Mouse (Mus musculus) hindbrain, embryonic 11.5 days (tissue): ENCODE measurements around the gene Gm20388. TPM values are rescaled to one million over a fixed set of nuclear protein-coding genes. Genes with fewer than 3 reads are reported as not detected.

Source experiments
- ATAC-seq: fragments of 200-750 bp; cut with Nextera tagmentation; 2 replicates; pipeline ENCODE4 v1.8.0; 2017; ENCODE audit warnings: mild to moderate bottlenecking, moderate TSS enrichment, moderate library complexity; ENCODE audit not compliant: low FRiP score
- DNase-seq: peaks from one replicate; pipeline ENCODE4 v3.0.0-alpha.2; 2015; ENCODE audit warnings: low spot score
- H3K27ac ChIP-seq: fragments of 300-500 bp; sonication (generic); 2 replicates; pipeline ENCODE4 v1.5.1; 2014; ENCODE audit warnings: mild to moderate bottlenecking, low read depth, low read length
- H3K27me3 ChIP-seq: fragments of 300-500 bp; sonication (generic); 2 replicates; pipeline ENCODE4 v1.6.1; 2014; ENCODE audit warnings: mild to moderate bottlenecking, low read length, moderate library complexity, mixed read lengths; ENCODE audit not compliant: control insufficient read depth, insufficient read depth
- H3K36me3 ChIP-seq: fragments of 300-500 bp; sonication (generic); 2 replicates; pipeline ENCODE4 v1.6.1; 2014; ENCODE audit warnings: mild to moderate bottlenecking, low read length, moderate library complexity, mixed read lengths; ENCODE audit not compliant: control insufficient read depth, insufficient read depth
- H3K4me1 ChIP-seq: fragments of 300-500 bp; sonication (generic); replicated peaks from 2 replicates; pipeline ENCODE4 v1.6.1; 2014; ENCODE audit warnings: low read length, mixed read lengths; ENCODE audit not compliant: control insufficient read depth, insufficient read depth
- H3K4me2 ChIP-seq: fragments of 300-500 bp; sonication (generic); replicated peaks from 2 replicates; pipeline ENCODE4 v1.6.1; 2014; ENCODE audit warnings: mild to moderate bottlenecking, low read depth, low read length
- H3K4me3 ChIP-seq: fragments of 300-500 bp; sonication (generic); 2 replicates; pipeline ENCODE4 v1.5.1; 2014; ENCODE audit warnings: low read depth, low read length
- H3K9ac ChIP-seq: fragments of 300-500 bp; sonication (generic); 2 replicates; pipeline ENCODE4 v1.6.1; 2014; ENCODE audit warnings: low read depth, low read length
- H3K9me3 ChIP-seq: fragments of 300-500 bp; sonication (generic); 2 replicates; pipeline ENCODE4 v1.6.1; 2016; ENCODE audit warnings: low read length; ENCODE audit not compliant: control insufficient read depth
- WGBS: fragments of 180-500 bp; shearing (Covaris S2); extraction: QIAGEN DNeasy Blood & Tissue Kit; methylation state at CpG from one replicate; pipeline ENCODE4 v1.1.7; 2014; 5-methylcytosine and 5-hydroxymethylcytosine counted together
- polyA plus RNA-seq: library from polyadenylated mRNA; unstranded; fragments of >200 nt; fragmentation: Nextera tagmentation; extraction: Ambion mirVana; gene quantifications from 2 replicates; pipeline ENCODE4 v1.2.1, GENCODE M21; 2014

The Gm20388 gene
- polyA plus RNA-seq, 1 experiment from 2014 or later, result 11.8 TPM

DNA sequence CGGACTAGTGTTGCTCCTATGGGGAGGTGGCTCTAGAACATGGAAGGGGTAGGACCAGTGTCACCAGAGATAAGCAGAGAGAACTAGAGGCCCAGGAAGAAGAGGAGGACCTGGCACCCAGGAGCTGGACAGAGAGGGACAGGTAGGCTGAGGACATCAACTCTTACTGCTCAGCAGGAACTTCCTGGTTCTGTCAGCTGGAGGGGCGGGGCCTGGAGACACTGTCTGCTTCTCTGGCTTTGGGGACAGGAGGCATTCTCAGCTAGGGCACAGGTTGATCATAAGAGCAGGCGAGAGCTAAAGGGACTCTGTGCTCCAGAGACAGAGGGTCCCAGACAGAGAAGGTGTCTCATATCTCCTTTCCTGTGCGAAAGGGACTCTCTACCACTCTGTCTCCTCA, 2238.4 kb downstream of the Gm20388 start:
- no peaks in the 10 kb centered on the region for H3K27me3 ChIP-seq
- H3K9ac ChIP-seq, result no peak overlapping the region
- 79% methylated on average over 4 of the region's 4 CpGs for WGBS

DNA sequence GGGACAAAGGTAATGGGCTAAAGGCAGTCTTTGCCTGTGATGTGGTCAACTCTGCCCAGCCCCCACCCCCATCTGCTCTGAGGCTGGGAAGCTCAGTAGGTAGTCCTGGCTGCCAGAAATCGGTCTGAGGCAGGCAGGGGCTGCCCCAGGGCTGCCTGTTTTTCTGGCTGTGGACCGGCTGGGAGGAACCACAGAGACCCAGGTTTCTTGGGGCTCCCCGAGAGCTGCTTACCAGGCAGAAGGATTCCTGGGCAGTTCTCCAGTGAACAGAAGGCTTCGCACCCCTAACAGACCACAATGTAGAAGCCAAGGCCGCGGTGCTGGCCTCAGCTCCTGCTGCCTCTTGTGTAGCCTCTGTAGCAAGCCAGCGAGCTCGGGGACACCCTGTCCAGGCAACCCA, 2239.0 kb downstream of the Gm20388 start:
- H3K9me3 ChIP-seq, result no peaks in the 10 kb centered on the region
- no peak overlapping the region for H3K4me3 ChIP-seq
- 87% methylated on average over 8 of the region's 8 CpGs for WGBS
- no peaks in the 10 kb centered on the region for H3K27me3 ChIP-seq
- no peak overlapping the region for H3K27ac ChIP-seq
- DNase-seq (no peak), ATAC-seq (no peak)
- no peaks in the 10 kb centered on the region for H3K4me1 ChIP-seq
- no peaks in the 10 kb centered on the region for H3K36me3 ChIP-seq
- no peak overlapping the region for H3K4me2 ChIP-seq
- no peak overlapping the region for H3K9ac ChIP-seq

More for the DNA sequence above, 2238.4 kb downstream of the Gm20388 start:
- no peaks in the 10 kb centered on the region for H3K9me3 ChIP-seq
- no peak for ATAC-seq
- H3K4me2 ChIP-seq, result no peak overlapping the region
- H3K4me3 ChIP-seq, result no peak overlapping the region
- no peak overlapping the region for H3K27ac ChIP-seq
- H3K36me3 ChIP-seq, result no peaks in the 10 kb centered on the region
- DNase-seq, result no peak
- no peaks in the 10 kb centered on the region for H3K4me1 ChIP-seq

DNA sequence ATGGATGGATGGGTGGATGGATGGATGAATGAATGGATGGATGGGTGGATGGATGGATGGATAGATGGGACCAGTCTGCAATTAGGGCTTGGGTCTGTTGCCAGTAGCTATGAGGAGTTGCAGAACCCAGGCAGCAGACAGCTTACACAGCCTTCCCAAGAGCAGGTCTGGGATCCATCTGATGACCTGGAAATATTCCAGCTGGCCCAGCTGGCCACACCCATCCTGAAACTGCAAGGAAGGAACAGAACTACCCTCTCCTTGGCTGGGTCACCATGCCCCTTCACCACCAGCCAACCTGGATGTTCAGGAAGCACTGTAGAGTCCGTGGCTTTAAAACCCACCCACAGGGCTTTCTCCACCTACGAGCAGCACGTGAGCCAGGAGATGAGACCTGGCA, 2240.9 kb downstream of the Gm20388 start:
- DNase-seq (no peak), ATAC-seq (no peak)
- 88% methylated on average over 3 of the region's 3 CpGs for WGBS
- Histone ChIP-seq H3K4me3 (no peak overlapping the region), H3K9ac (no peak overlapping the region), H3K27ac (no peak overlapping the region), H3K4me1 (0 out of 2 replicates have a peak, but pooled peaks cover 2% of the 10 kb centered on the region), H3K4me2 (no peak overlapping the region), H3K9me3 (no peaks in the 10 kb centered on the region), H3K27me3 (no peaks in the 10 kb centered on the region), H3K36me3 (no peaks in the 10 kb centered on the region)

DNA sequence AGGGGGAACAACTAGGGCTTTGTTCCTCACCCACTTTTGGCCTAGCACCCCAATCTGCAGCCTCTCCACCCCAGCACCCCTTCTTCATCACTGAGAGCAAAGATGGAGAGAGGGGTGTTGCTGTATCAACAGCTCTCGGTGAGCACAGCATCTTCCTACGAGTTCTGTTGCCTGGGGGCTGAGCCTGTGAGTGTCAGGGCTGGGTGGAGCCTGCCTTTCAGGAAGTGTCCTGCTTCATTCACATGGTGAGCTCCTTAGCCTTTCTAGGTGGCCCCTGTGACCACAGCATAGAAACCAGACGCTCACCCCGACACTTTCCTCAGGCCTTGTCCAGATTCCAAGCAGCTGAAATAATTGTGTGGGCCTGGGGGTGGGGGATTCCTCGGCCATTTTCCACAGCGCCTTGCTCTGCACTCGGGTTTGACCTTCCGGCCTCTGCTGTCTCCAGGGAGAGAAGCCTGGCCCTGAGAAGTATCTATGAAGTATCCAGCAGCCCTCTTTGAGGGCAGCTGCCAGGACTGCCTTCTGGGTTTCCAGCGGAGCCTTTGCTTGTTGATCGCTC, 2244.5 kb downstream of the Gm20388 start:
- WGBS, result 13% methylated on average over 10 of the region's 10 CpGs
- no peaks in the 10 kb centered on the region for H3K9me3 ChIP-seq
- H3K27ac ChIP-seq, result no peak overlapping the region
- DNase-seq, result peak; percentile 28
- ATAC-seq, result no peak
- H3K9ac ChIP-seq, result no peak overlapping the region
- H3K4me2 ChIP-seq, result no peak overlapping the region
- H3K4me3 ChIP-seq, result no peak overlapping the region
- no peaks in the 10 kb centered on the region for H3K27me3 ChIP-seq
- H3K4me1 ChIP-seq, result 0 out of 2 replicates have a peak, but pooled peaks cover 2% of the 10 kb centered on the region
- H3K36me3 ChIP-seq, result no peaks in the 10 kb centered on the region

DNA sequence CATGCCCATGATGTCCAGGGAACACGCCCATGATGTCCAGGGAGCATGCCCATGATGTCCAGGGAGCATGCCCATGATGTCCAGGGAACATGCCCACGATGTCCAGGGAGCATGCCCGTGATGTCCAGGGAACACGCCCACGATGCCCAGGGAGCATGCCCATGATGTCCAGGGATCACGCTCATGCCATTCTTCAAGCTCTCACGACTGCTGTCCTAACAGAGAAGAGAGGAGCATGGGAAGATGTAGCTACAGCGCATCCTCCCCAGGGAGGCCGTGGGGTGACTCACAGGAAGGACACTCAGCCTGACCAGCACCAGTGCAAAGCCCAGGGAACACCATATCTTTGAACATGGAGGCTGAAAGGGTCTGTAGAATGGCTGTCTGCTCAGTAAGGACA, 2245.3 kb downstream of the Gm20388 start:
- 94% methylated on average over 9 of the region's 9 CpGs for WGBS
- ATAC-seq (no peak), DNase-seq (no peak)
- Histone ChIP-seq H3K27me3 (no peaks in the 10 kb centered on the region), H3K4me1 (0 out of 2 replicates have a peak, but pooled peaks cover 2% of the 10 kb centered on the region), H3K9ac (no peak overlapping the region), H3K4me2 (no peak overlapping the region), H3K27ac (no peak overlapping the region), H3K4me3 (no peak overlapping the region), H3K9me3 (no peaks in the 10 kb centered on the region), H3K36me3 (no peaks in the 10 kb centered on the region)

DNA sequence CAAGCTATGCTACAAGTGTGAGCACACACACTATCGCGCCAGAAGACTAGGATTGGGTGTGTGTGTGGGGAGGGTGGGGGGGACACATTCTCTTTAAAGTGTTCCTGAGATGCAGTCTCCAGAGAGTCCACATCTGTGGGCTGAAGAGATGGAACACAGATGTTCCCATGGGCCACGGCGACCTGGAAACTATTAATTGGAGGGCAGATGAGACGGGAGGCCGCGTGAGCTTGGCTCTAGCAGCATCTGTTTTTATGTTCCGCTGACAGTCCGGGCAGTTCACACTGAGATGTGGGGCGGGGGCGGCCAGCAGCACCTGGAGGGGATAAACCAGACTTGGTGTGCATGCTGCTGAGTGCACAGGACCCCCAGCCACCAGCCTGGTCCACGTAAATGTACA, 2247.0 kb downstream of the Gm20388 start:
- H3K36me3 ChIP-seq, result no peaks in the 10 kb centered on the region
- WGBS, result 71% methylated on average over 12 of the region's 12 CpGs
- no peak overlapping the region for H3K27ac ChIP-seq
- H3K27me3 ChIP-seq, result no peaks in the 10 kb centered on the region
- no peak overlapping the region for H3K9ac ChIP-seq
- H3K4me3 ChIP-seq, result no peak overlapping the region
- no peaks in the 10 kb centered on the region for H3K9me3 ChIP-seq
- 0 out of 2 replicates have a peak, but pooled peaks cover 2% of the 10 kb centered on the region for H3K4me1 ChIP-seq
- ATAC-seq, result no peak
- no peak for DNase-seq
- no peak overlapping the region for H3K4me2 ChIP-seq

DNA sequence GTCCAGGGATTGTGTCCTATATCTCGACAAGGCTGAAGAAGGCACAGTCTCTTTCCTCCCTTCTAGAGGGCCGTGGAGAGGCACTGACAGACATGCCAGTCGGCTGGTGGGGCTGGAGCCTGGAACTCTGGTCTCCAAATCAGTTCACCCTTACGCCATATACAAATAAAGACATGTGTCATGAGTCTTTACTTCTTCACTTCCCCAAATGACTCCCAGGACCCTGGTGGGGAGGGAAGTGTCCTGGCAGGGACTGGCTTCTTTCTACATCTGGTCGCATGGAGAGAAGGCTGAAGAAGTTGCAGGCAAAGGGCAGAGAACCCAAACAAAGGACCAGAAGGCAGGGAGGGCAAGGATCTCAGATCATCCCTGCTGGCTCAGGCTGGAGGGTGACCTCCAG, 2249.5 kb downstream of the Gm20388 start:
- WGBS, result 85% methylated on average over 5 of the region's 5 CpGs
- H3K9ac ChIP-seq, result no peak overlapping the region
- no peaks in the 10 kb centered on the region for H3K27me3 ChIP-seq
- 0 out of 2 replicates have a peak, but pooled peaks cover 2% of the 10 kb centered on the region for H3K4me1 ChIP-seq
- H3K4me3 ChIP-seq, result no peak overlapping the region
- no peak for ATAC-seq
- no peak overlapping the region for H3K27ac ChIP-seq
- H3K36me3 ChIP-seq, result no peaks in the 10 kb centered on the region
- no peak for DNase-seq
- H3K4me2 ChIP-seq, result no peak overlapping the region
- no peaks in the 10 kb centered on the region for H3K9me3 ChIP-seq

DNA sequence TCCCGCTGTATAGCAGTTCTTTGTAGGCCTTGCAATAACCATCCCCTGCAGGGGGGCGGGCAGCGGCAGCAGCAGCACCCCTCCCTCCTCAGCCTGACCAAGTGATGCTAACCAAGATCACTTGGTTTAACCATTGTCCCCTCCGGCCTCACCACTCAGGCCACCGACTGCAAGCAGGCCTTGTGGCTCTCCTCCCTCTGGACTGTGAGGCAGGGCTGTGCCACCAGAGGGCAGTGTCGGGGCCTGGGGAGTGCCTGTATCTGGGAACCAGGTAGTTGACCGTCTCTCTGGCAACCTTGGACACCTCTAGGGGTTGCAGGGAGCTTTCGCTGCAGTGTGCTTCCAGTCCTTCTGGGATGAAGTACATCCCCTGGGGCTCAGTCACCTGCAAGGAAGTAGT, 2252.4 kb downstream of the Gm20388 start:
- WGBS, result 38% methylated on average over 8 of the region's 8 CpGs
- no peak for ATAC-seq
- H3K27ac ChIP-seq, result no peak overlapping the region

DNA sequence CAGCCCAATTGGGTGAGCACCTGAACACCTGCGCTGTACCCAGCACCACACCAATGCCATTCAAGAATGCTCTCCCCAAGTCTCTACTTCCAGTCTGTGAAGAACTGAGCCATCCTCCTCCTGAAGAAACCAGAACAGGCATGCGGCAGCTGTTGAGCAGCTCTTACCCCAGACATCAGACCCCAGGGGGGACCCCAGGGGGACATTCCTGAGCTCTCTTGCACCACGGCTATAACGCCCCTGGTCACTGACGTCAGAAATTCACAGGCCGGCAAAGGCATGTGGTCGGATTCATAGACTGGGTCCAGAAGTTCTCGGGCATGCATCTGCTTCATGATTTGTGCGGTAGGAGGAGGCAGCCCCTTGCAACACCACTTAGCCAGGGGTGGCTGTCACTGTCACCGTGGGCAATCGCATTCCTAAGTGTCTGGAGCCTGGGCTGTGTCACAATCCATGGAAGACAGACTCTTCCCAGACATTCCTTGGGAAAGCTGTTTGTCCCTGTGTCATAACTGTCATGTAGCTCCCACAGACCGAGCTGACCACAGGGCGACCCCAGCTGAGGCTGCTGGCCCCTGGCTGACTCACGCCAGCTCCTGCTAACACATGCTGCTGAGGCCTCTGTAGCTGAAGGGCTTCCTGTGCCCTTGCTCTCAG, 2256.7 kb downstream of the Gm20388 start:
- H3K4me3 ChIP-seq, result no peak overlapping the region
- no peak overlapping the region for H3K4me2 ChIP-seq
- no peak for DNase-seq
- no peaks in the 10 kb centered on the region for H3K36me3 ChIP-seq
- H3K27me3 ChIP-seq, result no peaks in the 10 kb centered on the region
- H3K27ac ChIP-seq, result no peak overlapping the region
- no peaks in the 10 kb centered on the region for H3K9me3 ChIP-seq
- no peak overlapping the region for H3K9ac ChIP-seq
- no peaks in the 10 kb centered on the region for H3K4me1 ChIP-seq
- 67% methylated on average over 14 of the region's 14 CpGs for WGBS
- ATAC-seq, result no peak

More for the DNA sequence above, 2252.4 kb downstream of the Gm20388 start:
- no peak overlapping the region for H3K4me2 ChIP-seq
- H3K4me1 ChIP-seq, result no peaks in the 10 kb centered on the region
- H3K9me3 ChIP-seq, result no peaks in the 10 kb centered on the region
- H3K27me3 ChIP-seq, result no peaks in the 10 kb centered on the region
- H3K9ac ChIP-seq, result no peak overlapping the region
- peak; percentile 82 for DNase-seq
- no peaks in the 10 kb centered on the region for H3K36me3 ChIP-seq
- no peak overlapping the region for H3K4me3 ChIP-seq
